Mouse (Mus musculus) hindbrain, embryonic 12.5 days (tissue): ENCODE measurements around the gene Ccdc87. TPM values are rescaled to one million over a fixed set of nuclear protein-coding genes. Genes with fewer than 3 reads are reported as not detected.
"Not testable (repeated sequence)": the region's sequence is repeated elsewhere in the genome, so short reads cannot be mapped to it uniquely, and the experiment has no call there.

ENCODE experiments used
- ATAC-seq: fragments of 200-750 bp; cut with Nextera tagmentation; 2 replicates; pipeline ENCODE4 v1.8.0; 2017; ENCODE audit warnings: moderate TSS enrichment; ENCODE audit not compliant: low FRiP score
- H3K27ac ChIP-seq: fragments of 300-500 bp; sonication (generic); 2 replicates; pipeline ENCODE4 v1.5.1; 2016; ENCODE audit warnings: mild to moderate bottlenecking
- H3K27me3 ChIP-seq: fragments of 300-500 bp; sonication (generic); 2 replicates; pipeline ENCODE4 v1.6.1; 2016; ENCODE audit warnings: mild to moderate bottlenecking
- H3K36me3 ChIP-seq: fragments of 300-500 bp; sonication (generic); 2 replicates; pipeline ENCODE4 v1.6.1; 2016; ENCODE audit warnings: mild to moderate bottlenecking
- H3K4me1 ChIP-seq: fragments of 300-500 bp; sonication (generic); 2 replicates; pipeline ENCODE4 v1.6.1; 2016
- H3K4me2 ChIP-seq: fragments of 300-500 bp; sonication (generic); replicated peaks from 2 replicates; pipeline ENCODE4 v1.6.1; 2016; ENCODE audit warnings: mild to moderate bottlenecking
- H3K4me3 ChIP-seq: fragments of 300-500 bp; sonication (generic); 2 replicates; pipeline ENCODE4 v1.5.1; 2016; ENCODE audit warnings: mild to moderate bottlenecking
- H3K9ac ChIP-seq: fragments of 300-500 bp; sonication (generic); 2 replicates; pipeline ENCODE4 v1.6.1; 2016; ENCODE audit warnings: mild to moderate bottlenecking, moderate library complexity
- H3K9me3 ChIP-seq: fragments of 300-500 bp; sonication (generic); replicated peaks from 2 replicates; pipeline ENCODE4 v1.6.1; 2016; ENCODE audit warnings: mild to moderate bottlenecking
- WGBS: fragments of 180-500 bp; shearing (Covaris S2); methylation state at CpG from one replicate; pipeline ENCODE4 v1.1.7; 2016; 5-methylcytosine and 5-hydroxymethylcytosine counted together
- polyA plus RNA-seq: library from polyadenylated mRNA; unstranded; fragments of >200 nt; fragmentation: Nextera tagmentation; extraction: Ambion mirVana; gene quantifications from 2 replicates; pipeline ENCODE4 v1.2.1, GENCODE M21; 2016

The Ccdc87 gene
- polyA plus RNA-seq, 1 experiment from 2014 or later, result 0.40 TPM

DNA sequence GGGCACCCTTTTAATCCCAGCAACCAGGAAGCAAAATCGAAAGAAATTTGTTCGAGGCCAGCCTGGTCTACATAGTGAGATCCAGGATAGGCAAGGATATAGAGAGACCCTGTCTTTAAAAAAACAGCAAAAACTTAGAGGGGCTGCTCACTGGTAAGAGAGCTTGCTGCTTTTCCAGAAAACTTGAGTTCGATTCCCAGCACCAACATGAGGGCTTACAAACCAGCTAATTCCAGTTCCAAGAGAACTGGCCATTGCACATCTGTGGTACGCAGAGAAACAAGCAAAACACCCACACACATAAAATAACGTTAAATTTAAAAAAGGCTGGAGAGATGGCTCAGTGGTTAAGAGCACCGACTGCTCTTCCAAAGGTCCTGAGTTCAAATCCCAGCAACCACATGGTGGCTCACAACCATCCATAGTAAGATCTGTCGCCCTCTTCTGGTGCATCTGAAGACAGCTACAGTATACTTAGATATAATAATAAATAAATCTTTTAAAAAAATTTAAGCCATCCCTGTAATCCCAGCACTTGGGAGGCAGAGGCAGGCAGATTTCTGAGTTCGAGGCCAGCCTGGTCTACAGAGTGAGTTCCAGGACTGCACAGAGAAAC, 26.7 kb upstream of the Ccdc87 start:
- not testable (repeated sequence) for H3K9me3 ChIP-seq, ATAC-seq, H3K27me3 ChIP-seq, H3K36me3 ChIP-seq
- peak overlapping the region; percentile 81 for H3K4me3 ChIP-seq
- peaks cover 22% of the 10 kb centered on the region for H3K4me1 ChIP-seq
- H3K9ac ChIP-seq, result peak overlapping the region; percentile 82
- H3K4me2 ChIP-seq, result peak overlapping the region; percentile 96
- H3K27ac ChIP-seq, result 0 out of 2 replicates have a peak overlapping the region, but pooled peaks have one; percentile 93
- WGBS, result 77% methylated on average over 8 of the region's 8 CpGs

DNA sequence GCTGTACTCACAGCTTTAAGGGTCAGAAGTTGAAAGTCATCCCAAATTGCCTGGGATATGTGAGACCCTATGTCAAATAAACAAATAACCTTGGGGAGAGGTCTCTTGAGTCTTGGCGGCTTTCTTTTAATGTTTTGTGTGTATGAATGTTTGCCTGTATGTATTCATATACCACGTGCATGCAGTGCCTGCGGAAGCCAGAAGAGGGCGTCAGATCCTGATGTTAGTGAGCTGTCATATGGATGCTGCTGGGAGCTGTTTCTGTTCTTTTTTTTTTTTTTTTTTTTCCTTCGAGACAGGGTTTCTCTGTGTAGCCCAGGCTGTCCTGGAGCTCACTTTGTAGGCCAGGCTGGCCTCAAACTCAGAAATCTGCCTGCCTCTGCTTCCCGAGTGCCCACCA, 26.2 kb upstream of the Ccdc87 start:
- H3K4me1 ChIP-seq, result peaks cover 19% of the 10 kb centered on the region
- no peaks in the 10 kb centered on the region for H3K36me3 ChIP-seq
- no peaks in the 10 kb centered on the region for H3K9me3 ChIP-seq
- WGBS, result 79% methylated on average over 5 of the region's 6 CpGs
- no peak overlapping the region for H3K27ac ChIP-seq
- no peaks in the 10 kb centered on the region for H3K27me3 ChIP-seq
- H3K9ac ChIP-seq, result no peak overlapping the region
- ATAC-seq, result no peak
- no peak overlapping the region for H3K4me2 ChIP-seq
- H3K4me3 ChIP-seq, result no peak overlapping the region

DNA sequence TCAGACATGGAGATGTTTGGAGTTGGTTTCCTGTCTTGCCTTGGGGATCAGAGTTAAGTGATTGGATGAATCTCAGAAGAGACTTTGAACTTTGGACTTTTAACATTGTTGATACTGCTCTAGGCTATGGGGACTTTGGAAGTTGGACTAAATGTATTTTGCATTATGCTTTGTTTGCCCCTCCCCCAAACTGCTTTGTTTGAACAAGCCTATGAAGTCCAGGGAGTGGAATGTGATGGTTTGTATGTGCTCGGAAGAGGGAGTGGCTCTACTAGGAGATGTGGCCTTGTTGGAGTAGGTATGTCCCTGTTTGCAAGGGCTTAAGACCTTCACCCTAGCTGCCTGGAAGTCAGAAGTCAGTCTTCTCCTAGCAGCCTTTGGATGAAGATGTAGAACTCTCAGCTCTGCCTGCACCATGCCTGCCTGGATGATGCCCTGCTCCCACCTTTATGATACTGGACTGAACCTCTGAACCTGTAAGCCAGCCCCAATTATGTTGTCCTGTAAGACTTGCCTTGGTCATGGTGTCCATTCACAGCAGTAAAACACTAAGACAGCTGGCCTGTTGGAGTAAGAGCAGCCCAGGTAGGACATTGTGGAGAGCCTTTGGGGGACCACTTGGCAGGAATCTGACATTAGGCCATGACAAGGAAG, 21.9 kb upstream of the Ccdc87 start:
- H3K4me2 ChIP-seq, result no peak overlapping the region
- H3K27ac ChIP-seq, result no peak overlapping the region
- no peaks in the 10 kb centered on the region for H3K4me1 ChIP-seq
- H3K9ac ChIP-seq, result no peak overlapping the region
- H3K27me3 ChIP-seq, result no peaks in the 10 kb centered on the region
- no peaks in the 10 kb centered on the region for H3K36me3 ChIP-seq
- no peak overlapping the region for H3K4me3 ChIP-seq
- no peaks in the 10 kb centered on the region for H3K9me3 ChIP-seq
- 65% methylated on average over 1 of the region's 1 CpGs for WGBS
- ATAC-seq, result no peak

DNA sequence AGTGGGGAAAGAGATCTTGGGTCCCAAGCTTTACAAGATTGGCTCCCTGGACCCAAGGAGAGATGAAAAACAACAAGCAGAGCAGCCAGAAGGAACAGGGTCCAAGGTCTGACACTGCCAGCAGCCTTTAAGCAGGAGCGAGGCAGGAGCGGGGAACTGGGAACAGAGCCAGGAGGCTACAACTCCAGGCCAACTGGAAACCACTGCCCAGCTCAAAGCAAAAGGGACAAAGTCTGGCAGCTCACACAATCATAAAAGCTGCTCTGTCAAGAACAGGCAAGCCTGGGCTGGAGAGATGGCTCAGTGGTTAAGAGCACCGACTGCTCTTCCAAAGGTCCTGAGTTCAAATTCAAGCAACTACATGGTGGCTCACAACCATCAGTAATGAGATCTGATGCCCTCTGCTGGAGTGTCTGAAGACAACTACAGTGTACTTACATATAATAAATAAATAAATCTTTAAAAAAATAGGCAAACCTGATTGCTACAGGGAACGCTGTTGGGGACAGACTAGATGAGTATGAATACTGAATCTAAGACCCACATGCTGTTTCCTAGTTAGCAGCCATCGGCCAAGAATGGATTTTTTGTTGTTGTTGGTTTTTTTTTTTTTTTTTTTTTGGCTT, 18.4 kb upstream of the Ccdc87 start:
- no peak overlapping the region for H3K4me2 ChIP-seq
- 82% methylated on average over 5 of the region's 5 CpGs for WGBS
- no peak overlapping the region for H3K27ac ChIP-seq
- no peak for ATAC-seq
- no peaks in the 10 kb centered on the region for H3K4me1 ChIP-seq
- H3K36me3 ChIP-seq, result peaks cover 17% of the 10 kb centered on the region
- H3K4me3 ChIP-seq, result no peak overlapping the region
- no peaks in the 10 kb centered on the region for H3K9me3 ChIP-seq
- no peak overlapping the region for H3K9ac ChIP-seq
- H3K27me3 ChIP-seq, result no peaks in the 10 kb centered on the region

DNA sequence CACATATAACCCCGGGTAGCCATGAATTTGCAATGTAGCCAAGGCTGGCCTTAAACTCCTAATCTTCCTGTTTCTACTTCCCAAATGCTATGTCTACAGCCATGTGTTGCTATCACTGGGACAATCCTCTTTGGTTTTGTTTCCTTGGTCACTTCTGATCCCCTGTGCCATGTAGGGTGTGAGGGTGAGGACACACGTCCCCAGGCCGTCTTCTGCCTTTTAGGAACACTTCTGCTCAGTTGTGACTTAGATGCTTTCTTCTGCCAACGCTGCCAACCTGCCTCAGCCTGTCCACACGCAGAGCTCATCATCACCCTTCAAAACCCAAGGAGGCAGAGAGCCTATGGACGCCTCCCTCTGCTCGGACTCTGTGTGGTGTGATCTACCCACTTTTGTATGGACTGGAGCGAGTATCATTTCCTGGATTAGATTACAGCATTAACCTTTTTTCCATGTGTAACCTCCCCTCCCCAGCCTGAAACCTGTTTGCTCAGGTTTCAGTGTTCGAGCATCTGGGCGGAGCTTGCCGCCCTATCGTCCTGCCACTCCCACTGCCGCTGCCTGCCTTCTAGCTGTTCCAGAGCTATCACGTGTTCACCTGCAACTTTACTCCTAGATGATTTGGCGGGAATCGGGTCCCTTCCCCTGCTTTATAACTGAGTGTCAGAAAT, 10.6 kb upstream of the Ccdc87 start:
- no peak for ATAC-seq
- Histone ChIP-seq H3K27me3 (no peaks in the 10 kb centered on the region), H3K36me3 (peaks cover 27% of the 10 kb centered on the region), H3K27ac (no peak overlapping the region), H3K4me3 (no peak overlapping the region), H3K9me3 (no peaks in the 10 kb centered on the region), H3K4me2 (no peak overlapping the region), H3K9ac (no peak overlapping the region), H3K4me1 (0 out of 2 replicates have a peak, but pooled peaks cover 4% of the 10 kb centered on the region)
- WGBS, result 62% methylated on average over 16 of the region's 16 CpGs

DNA sequence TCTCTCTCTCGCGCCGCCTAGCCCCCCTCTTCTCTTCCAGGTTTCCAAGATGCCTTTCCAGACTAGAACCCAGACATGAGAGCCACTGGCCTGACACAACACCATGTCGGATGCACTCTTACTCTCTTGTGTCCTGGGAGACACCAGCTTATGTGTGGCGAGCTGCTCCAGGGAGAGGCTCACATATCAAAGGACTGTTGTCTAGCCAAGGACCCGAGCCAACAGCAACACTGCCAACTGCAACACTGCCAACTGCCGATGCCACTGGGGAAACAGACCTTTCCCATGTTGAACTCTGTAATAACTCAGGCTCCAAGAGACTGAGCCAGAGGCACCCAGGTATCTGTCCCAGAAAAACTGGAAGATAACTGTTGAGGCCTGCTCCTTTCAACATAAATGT, 10.0 kb upstream of the Ccdc87 start:
- Histone ChIP-seq H3K4me3 (no peak overlapping the region), H3K4me1 (0 out of 2 replicates have a peak, but pooled peaks cover 4% of the 10 kb centered on the region), H3K27ac (no peak overlapping the region), H3K27me3 (no peaks in the 10 kb centered on the region), H3K9ac (no peak overlapping the region), H3K9me3 (no peaks in the 10 kb centered on the region), H3K4me2 (no peak overlapping the region), H3K36me3 (peaks cover 30% of the 10 kb centered on the region)
- ATAC-seq, result no peak
- 69% methylated on average over 7 of the region's 7 CpGs for WGBS

DNA sequence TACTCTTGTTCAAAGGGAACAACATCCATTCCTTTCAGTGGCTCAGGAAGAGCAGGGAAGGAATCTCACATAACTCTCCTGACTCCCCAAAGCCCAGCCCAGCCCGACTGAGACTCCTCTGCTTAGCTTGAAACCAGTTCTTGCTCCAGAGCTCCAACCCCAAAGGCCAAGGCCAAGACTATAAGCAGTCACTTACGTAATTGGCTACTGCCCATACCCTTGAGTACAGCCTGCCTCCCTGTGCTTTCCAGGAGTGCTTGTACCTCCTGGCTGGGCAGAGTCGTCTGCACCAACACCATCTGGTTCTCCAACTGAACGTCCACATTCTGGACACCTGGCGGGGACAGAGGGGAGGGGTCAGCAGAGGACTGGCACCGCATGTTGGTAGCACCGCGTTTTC, 5.2 kb upstream of the Ccdc87 start:
- no peak for ATAC-seq
- Histone ChIP-seq H3K27me3 (no peaks in the 10 kb centered on the region), H3K9me3 (no peaks in the 10 kb centered on the region), H3K27ac (no peak overlapping the region), H3K9ac (no peak overlapping the region), H3K4me3 (no peak overlapping the region), H3K4me2 (no peak overlapping the region), H3K36me3 (peaks cover 12% of the 10 kb centered on the region), H3K4me1 (peaks cover 16% of the 10 kb centered on the region)
- WGBS, result 84% methylated on average over 8 of the region's 8 CpGs

DNA sequence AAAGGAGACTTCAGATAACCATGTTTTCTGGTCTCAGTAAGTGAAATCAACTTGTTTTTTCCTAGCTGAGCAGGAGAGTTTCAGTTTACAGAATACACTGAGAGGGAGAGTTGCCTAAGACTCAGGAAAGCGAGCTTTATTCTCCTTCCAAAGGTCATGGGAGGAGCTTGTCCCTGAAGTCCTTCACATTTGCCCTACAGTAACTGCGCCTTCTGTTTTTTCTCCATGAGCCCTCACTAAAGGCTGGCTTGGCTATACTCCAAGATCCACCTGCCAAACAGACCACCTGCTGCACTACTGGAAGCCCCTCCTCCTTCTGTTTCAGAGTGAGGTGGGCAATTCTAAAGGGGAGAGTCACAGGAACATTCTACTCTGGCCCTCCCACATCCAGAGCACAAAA, 3.1 kb upstream of the Ccdc87 start:
- 81% methylated on average over 2 of the region's 2 CpGs for WGBS

DNA sequence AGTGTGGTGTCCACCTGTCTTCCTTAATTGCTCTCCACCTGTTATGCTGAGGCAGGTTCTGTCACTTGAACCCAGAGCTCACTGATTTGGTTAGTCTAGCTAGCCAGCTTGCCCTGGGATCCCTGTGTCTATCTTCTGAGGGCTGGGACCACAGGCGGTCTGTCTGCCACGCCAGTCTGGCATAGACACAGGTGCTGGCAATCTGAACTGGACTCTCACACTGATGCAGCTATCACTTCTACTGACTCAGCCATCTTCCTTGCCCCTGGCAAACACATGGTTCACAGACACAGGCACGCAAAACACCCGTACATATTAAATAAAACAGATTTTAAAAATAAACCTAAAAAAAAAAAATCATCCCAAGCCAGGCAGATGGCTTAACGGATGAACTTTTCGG, 2.1 kb upstream of the Ccdc87 start:
- Histone ChIP-seq H3K4me1 (peaks cover 21% of the 10 kb centered on the region), H3K36me3 (peaks cover 12% of the 10 kb centered on the region), H3K4me3 (no peak overlapping the region), H3K27ac (no peak overlapping the region), H3K9ac (no peak overlapping the region), H3K27me3 (peaks cover 26% of the 10 kb centered on the region), H3K9me3 (no peaks in the 10 kb centered on the region), H3K4me2 (no peak overlapping the region)
- no peak for ATAC-seq
- WGBS, result 95% methylated on average over 6 of the region's 6 CpGs

More for the DNA sequence above, 3.1 kb upstream of the Ccdc87 start:
- Histone ChIP-seq H3K4me2 (no peak overlapping the region), H3K9me3 (no peaks in the 10 kb centered on the region), H3K9ac (no peak overlapping the region), H3K27me3 (peaks cover 17% of the 10 kb centered on the region), H3K4me1 (peaks cover 21% of the 10 kb centered on the region), H3K36me3 (peaks cover 12% of the 10 kb centered on the region), H3K27ac (no peak overlapping the region), H3K4me3 (no peak overlapping the region)
- no peak for ATAC-seq

DNA sequence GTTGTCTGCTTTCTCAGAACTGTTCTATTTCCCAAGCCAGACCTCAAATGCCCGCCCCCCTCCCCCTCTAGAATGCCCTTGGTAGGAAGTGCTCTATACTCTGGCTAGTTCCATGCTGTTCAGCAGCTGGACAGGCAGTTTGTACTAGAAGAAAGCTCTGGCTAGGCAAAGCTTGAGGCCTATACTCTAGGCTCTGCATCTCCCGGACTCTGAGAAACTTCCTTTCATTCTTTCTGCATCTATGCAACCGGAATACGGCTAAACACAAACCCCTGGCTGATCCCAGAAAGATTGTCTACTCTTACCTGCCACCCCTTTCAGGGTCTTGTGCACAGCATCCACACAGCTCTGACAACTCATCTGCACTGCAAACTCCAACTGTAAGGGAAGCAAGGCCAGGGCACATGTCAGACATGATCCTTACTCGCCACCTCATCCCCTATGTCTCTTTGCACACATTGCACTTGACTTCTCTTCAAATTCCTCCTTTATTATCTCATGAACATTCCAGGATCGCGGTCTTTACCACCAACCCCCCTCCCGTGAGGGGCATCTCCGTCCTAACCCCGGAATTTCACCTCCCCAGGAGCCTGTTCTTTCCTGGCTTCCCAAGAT, 533 bp upstream of the Ccdc87 start:
- H3K27ac ChIP-seq, result no peak overlapping the region
- peak; percentile 47 for ATAC-seq
- peak overlapping the region; percentile 72 for H3K9ac ChIP-seq
- 34% methylated on average over 10 of the region's 10 CpGs for WGBS
- peaks cover 4% of the 10 kb centered on the region; the same call in 1 of the 2 replicates for H3K36me3 ChIP-seq
- peaks cover 17% of the 10 kb centered on the region for H3K4me1 ChIP-seq
- H3K9me3 ChIP-seq, result no peaks in the 10 kb centered on the region
- peaks cover 28% of the 10 kb centered on the region for H3K27me3 ChIP-seq
- peak overlapping the region; percentile 59 for H3K4me3 ChIP-seq
- peak overlapping the region; percentile 95 for H3K4me2 ChIP-seq

DNA sequence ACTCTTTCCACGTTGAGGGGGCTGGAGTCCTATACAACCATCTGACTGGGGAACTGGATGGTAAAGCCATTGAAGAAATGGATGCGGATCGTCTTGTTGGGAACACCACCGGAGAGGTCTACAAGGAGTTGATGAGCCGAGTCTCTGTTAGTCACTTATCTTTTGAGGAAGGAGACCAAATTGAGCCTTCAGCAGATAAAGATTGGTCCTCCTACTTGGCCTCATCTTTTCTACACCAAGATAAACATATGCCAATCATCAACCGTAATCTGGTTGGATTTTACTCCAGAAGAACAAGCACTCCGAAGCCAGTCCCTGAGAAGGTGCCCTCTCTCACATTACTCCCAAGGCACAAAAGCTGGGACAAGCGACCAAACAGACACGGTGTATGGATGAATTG, 1.7 kb downstream of the Ccdc87 start:
- Histone ChIP-seq H3K4me1 (peaks cover 17% of the 10 kb centered on the region), H3K27ac (no peak overlapping the region), H3K36me3 (no peaks in the 10 kb centered on the region), H3K9me3 (no peaks in the 10 kb centered on the region), H3K4me2 (no peak overlapping the region), H3K4me3 (no peak overlapping the region), H3K27me3 (peaks cover 28% of the 10 kb centered on the region), H3K9ac (no peak overlapping the region)
- 84% methylated on average over 9 of the region's 9 CpGs for WGBS
- no peak for ATAC-seq

DNA sequence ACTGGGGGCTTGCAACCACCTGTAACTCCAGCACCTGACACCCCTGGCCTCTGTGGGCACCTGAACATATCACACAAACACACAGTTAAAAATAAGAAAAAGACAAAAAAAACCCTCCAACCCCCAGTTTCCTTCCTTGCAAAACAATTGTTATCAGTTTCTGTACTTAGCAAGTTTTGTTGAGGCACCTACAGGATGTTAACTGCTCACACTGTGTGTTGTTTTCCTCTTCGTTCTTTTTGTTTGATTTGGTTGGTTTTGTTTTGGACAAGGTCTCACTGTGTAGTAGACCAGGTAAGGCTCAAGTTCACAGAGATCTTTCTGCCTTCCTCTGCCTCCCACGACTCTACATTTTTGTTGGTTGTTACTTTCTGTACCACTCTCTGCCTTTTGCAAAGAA, 3.4 kb downstream of the Ccdc87 start:
- no peak overlapping the region for H3K4me2 ChIP-seq
- H3K27me3 ChIP-seq, result peaks cover 28% of the 10 kb centered on the region
- no peak overlapping the region for H3K27ac ChIP-seq
- peaks cover 17% of the 10 kb centered on the region for H3K4me1 ChIP-seq
- no peak overlapping the region for H3K9ac ChIP-seq
- H3K9me3 ChIP-seq, result no peaks in the 10 kb centered on the region
- H3K36me3 ChIP-seq, result no peaks in the 10 kb centered on the region
- ATAC-seq, result no peak
- WGBS, result 66% methylated on average over 2 of the region's 2 CpGs
- H3K4me3 ChIP-seq, result no peak overlapping the region
